Mouse (Mus musculus) adrenal gland, postnatal 10 days (tissue): Measurements from ENCODE around the gene Wapl. TPM values are rescaled to one million over a fixed set of nuclear protein-coding genes. Genes with fewer than 3 reads are reported as not detected.

Experiments used
- DNase-seq: peaks from one replicate; pipeline ENCODE4 v3.0.0; 2021; ENCODE audit warnings: mixed read lengths
- long read RNA-seq, 2 experiments: library from polyadenylated mRNA; stranded (forward); transcript quantifications; one replicate each; pipeline ENCODE4 v2.0.0; 2021
- total RNA-seq, 2 experiments: library from RNA; stranded (reverse); gene quantifications; 2 replicates each; pipeline ENCODE4 v1.2.3; 2021

Wapl gene
- 10 to 100 TPM; 71.0 to 71.4 TPM for total RNA-seq
- long read RNA-seq, experiment 1, full-length matches to known transcripts, result 19 of 40 reads
- long read RNA-seq, experiment 1, partial matches to known transcripts, result 16 of 40 reads
- long read RNA-seq, experiment 1, other reads (novel, unspliced or antisense), result 5 of 40 reads
- long read RNA-seq, experiment 2, full-length matches to known transcripts, result 6 of 11 reads
- long read RNA-seq, experiment 2, partial matches to known transcripts, result 2 of 11 reads
- long read RNA-seq, experiment 2, other reads (novel, unspliced or antisense), result 3 of 11 reads

DNA sequence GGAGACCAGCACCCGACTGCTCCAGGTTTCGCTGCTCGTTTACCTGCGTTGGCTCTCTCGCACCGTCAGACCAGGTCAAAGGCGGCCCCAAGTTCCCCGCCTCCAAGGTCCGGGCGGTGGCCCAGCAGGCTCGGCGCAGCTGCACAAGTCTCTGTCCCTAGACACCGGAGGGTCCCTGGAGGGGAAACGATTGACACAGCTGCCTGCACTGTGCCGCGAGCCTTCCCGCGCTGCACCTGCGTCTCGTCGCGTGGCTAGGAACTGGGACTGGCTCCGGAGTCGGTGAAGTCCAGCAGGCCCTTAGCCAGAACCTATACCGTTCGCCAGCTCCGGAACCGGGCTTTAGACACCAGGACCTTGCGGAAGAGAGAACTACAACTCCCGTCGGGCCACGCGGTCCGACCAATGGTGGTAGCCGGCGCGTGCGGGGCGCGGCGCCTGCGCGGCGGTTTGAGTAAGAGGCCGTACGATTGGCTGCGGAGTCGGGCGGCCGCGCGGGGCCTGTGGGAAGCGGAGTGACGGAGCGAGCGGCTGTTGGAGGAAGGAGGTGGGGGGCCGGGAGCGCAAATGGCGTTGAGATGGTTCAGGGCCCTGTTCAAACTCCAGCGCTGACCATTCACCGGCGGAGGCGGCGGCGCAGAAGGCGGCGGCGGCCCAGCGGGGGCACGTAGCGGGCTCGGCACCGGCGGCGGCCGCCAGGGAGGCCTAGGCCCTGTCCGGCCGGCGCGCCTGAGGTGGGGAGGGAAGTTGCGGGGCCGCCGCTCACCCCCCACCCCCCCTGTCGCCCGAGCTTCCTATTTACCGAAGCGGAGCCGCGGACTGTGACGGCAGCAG, at the start of gene Wapl:
Wapl (plus strand) TSS at position 534 of the 834 bp plus-strand sequence.
- peak; percentile 98 for DNase-seq

GRCm38 (mm10) chr14:34626824-34627223, 46.9 kb upstream of the Wapl start:
- no peak for DNase-seq

DNA sequence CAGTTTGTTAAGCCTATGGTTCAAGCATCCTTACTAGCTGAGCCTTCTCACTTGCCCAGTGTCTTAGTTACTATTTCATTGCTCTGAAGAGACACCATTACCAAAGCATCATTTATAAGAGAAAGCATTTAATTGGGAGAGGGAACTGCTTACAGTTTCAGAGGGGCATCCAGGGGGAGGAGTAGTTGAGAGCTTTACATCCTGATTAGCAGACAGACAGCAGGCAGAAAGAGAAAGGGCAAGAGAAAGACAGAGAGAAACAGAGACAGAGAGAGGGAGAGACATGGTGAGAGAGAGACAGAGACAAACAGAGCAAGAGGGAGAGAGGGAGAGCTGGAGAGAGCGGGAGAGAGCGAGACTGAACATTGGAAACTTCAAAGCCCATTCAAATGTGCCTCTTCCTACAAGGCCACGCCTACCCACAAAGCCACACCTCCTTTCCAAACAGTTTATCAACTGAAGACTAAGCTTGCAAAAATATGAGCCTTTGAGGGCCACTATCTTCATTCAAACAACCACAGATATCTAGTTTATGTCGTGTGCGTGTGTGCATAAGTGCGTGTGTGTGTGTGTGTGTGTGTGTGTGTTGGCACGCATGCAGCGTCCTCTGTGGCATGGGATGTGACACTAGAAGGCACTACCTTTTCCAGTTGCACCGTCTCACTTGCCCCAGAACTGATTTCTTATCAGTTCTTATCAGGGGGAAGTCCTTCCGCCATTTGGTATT, 40.8 kb upstream of the Wapl start:
- DNase-seq, result no peak

DNA sequence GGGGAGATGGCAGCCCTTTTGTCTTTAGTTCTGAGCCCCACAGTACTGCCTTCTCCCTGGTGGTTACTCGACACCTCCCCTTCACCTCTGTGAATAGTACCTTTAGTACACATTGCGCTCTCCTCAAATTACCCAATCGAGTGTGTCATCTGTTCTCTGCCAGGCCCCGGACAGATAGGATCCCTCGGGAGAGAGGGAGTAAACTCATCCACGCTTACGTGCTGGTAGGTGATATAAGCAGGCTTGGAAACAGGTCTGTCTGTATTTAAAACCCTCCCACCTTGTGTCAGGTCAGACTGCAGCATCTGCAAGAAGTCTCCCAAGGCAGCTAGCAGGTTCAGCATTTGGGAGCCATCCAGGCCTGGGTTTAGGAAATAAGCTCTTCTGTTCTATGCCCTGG, 38.5 kb upstream of the Wapl start:
- no peak for DNase-seq

GRCm38 (mm10) chr14:34635721-34636120, 38.0 kb upstream of the Wapl start:
- DNase-seq, result no peak

DNA sequence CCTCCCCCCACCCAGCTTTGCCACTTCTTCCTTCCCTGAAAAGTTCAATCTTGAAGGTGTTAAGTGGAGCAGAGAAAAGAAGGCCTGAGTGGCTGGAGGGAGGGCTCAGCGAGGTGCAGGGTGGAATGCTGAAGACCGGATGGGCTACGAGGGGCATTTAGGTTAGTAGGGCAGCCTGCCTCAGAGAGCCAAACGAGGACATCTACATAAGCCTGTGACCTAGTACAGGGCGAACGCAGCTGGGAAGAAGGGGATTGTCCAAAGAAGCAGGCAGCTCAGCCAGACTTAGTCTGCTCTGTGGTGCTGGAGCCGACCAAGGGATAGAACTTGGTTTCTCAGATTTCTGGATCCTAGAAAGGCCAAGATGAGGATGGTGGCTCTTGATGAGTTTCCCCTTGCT, 29.6 kb upstream of the Wapl start:
- no peak for DNase-seq

- no peak for DNase-seq
These were observed 25.8 kb upstream of the Wapl start for GRCm38 (mm10) chr14:34647870-34648475.

- no peak for DNase-seq
These were observed 16.6 kb upstream of the Wapl start for GRCm38 (mm10) chr14:34657131-34657530.

GRCm38 (mm10) chr14:34660351-34660787, 13.4 kb upstream of the Wapl start:
- peak; percentile 14 for DNase-seq

DNA sequence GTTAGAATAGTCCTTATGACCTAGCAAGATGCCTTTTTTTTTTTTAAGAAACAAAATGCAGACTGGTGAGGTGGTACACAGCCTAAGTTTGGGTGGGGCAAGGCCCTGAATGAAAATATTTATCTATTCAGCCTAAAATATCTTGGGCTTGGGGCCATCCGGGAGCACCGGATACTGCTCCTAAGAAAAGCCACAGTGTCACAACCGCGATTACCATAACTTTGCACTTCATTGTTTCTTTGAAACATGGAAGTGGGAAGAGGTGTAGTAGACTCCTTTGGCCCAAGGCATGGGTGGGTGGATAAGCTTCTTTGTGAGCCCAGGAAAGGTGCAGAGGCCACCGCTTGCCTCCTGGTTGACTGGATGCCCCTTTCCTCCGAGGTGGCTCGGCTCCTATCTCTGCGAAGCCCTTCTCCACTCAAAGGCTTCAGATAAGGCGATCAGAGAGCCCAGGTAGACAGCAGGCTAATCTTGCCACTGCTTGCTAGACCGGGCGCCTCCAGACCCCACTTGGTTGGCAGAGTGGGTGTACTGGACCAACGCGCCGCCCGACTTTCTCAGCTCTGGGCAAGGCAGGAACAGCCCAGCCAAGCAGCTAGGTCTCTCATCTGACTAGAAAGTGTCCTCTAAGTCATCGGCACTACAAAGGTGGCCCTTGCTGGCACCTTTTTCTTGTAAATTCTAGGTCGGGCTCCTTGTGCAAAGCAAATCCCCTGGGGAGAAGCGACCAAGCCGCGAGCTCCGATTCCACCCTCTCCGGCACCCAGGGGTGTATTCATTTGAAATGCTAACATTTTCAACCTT, 12.7 kb upstream of the Wapl start:
- DNase-seq, result peak; percentile 24

DNA sequence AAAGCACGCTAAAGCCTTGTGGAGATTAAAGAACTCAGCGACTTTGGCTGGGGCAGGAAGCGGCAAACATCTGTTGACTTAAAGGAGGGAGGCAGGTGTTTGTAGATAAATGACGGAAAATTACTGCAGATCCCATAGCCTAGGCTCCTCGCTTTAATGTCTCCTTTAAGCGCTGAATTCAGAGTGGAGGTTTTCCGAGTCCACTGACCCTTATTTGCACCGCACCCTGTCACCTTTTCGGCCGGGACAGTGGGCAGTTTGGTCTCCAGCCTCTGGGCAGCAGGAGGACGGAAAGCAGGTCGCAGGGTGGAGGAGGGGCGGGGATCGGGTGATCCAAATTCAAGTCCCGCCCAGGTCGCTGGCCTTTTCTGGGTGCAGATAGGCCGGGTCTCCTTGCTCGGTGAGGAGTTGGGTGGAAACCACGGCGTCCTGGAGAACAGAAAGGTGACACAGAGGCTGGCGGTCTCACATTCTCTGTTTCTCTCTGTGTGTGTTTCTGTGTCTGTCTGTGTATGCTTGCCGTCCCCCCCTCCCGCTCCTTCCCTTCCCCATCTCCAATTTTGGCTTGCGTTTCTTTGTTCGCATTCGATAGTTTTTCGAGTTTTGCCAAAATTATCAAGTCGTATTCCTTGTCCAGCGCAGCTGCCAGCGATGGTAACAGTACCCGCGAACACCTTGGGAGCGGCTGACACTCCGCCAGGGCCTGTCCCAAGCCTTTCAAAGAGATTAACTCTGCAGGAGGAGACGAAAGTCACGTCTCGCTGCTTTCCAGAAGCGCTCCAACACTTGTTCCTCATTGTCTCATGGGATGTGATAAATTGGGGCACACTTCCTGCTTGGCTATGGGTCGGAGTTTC, 11.9 kb upstream of the Wapl start:
- peak; percentile 82 for DNase-seq

GRCm38 (mm10) chr14:34662478-34662826, 11.3 kb upstream of the Wapl start:
- DNase-seq, result no peak

GRCm38 (mm10) chr14:34663381-34663780, 10.3 kb upstream of the Wapl start:
- DNase-seq, result no peak

DNA sequence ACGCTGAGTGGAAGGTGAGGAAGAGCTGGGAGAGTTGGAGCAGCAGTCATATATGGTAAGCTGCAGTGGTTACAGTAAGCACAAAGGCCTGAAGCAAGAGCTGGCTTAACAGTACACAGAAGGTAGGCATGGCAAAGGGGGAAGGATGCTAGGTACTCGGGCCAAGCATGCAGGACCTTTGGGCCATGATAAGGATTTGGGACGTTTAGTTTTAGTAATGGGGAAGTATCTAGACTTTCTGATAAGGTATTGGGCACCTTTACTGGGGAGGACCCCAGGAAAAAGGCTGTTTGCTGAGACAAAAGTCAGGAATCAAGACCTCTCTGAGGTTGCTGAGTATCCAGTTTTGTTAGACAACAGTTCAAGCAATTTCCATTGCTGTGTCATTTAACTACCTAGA, 4.6 kb upstream of the Wapl start:
- DNase-seq, result no peak

- DNase-seq, result no peak
These were observed 3.5 kb upstream of the Wapl start for GRCm38 (mm10) chr14:34670256-34670655.

- peak; percentile 71 for DNase-seq
These were observed 582 bp downstream of the Wapl start for GRCm38 (mm10) chr14:34674229-34674791.

- DNase-seq, result no peak
These were observed 1.2 kb downstream of the Wapl start for GRCm38 (mm10) chr14:34674932-34675331.

GRCm38 (mm10) chr14:34675347-34675865, 1.7 kb downstream of the Wapl start:
- DNase-seq, result no peak

GRCm38 (mm10) chr14:34680815-34681214, 7.1 kb downstream of the Wapl start:
- DNase-seq, result no peak

DNA sequence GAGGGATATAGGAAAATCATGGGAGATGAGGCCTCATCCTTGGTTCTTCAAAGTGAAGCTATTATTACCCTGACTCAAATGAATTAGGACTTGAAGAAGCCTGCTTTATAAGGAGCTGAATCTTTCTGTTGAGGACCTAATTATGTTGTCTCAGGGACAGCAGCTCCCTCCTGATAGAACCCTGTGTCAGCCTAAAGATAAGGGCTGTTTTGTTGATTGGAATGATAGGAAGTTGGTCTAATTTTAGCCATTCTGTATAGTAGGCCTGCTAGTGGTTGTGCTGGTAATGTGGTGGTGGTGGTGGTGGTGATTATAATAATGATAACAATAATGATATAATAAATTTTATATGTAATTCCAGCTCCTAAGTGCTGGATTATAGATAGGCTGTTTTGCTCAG, 11.3 kb downstream of the Wapl start:
- DNase-seq, result no peak
